Mouse (Mus musculus): ENCODE results near the gene Asb16. TPM values are rescaled to one million over a fixed set of nuclear protein-coding genes. Genes with fewer than 3 reads are reported as not detected.

The Asb16 gene
- polyA plus RNA-seq, 1 experiment: 0.70 TPM

- H3K36me3 ChIP-seq (ENCODE audit: control insufficient read depth, insufficient read depth, low read length): no peaks in the 10 kb centered on the region
- no peaks in the 10 kb centered on the region for H3K27me3 ChIP-seq (replicated peaks; ENCODE audit: control insufficient read depth, insufficient read depth, low read length)
- WGBS: 12% methylated on average over 10 of the region's 10 CpGs
- H3K27ac ChIP-seq (ENCODE audit: insufficient read depth, low read depth, low read length): peak overlapping the region; percentile 79
- peak; percentile 74 for DNase-seq
- 0 out of 2 replicates have a peak, but pooled peaks cover 6% of the 10 kb centered on the region for H3K4me1 ChIP-seq (ENCODE audit: control insufficient read depth, insufficient read depth, low read length)
- H3K4me3 ChIP-seq (ENCODE audit: insufficient read depth, low read depth, low read length): peak overlapping the region; percentile 35
- TF ChIP-seq CTCF (conservative IDR thresholded peaks at IDR 0.05; ENCODE audit: insufficient read depth, insufficient read length, low read depth, low read length) (no peak), POLR2A (IDR thresholded peaks at IDR 0.05; ENCODE audit: low read depth, low read length) (no peak)
These were observed 52.1 kb downstream of the Asb16 start for GRCm38 (mm10) chr11:102320686-102321005.

GRCm38 (mm10) chr11:102321931-102322330 is 53.4 kb downstream of the Asb16 start:
- peak; percentile 0 for DNase-seq
- WGBS: 91% methylated on average over 6 of the region's 6 CpGs
- H3K27me3 ChIP-seq (replicated peaks; ENCODE audit: control insufficient read depth, insufficient read depth, low read length): no peaks in the 10 kb centered on the region
- TF ChIP-seq POLR2A (IDR thresholded peaks at IDR 0.05; ENCODE audit: low read depth, low read length) (no peak), CTCF (conservative IDR thresholded peaks at IDR 0.05; ENCODE audit: insufficient read depth, insufficient read length, low read depth, low read length) (no peak)
- H3K27ac ChIP-seq (ENCODE audit: insufficient read depth, low read depth, low read length): no peak overlapping the region
- H3K4me3 ChIP-seq (ENCODE audit: insufficient read depth, low read depth, low read length): no peak overlapping the region
- no peaks in the 10 kb centered on the region for H3K36me3 ChIP-seq (ENCODE audit: control insufficient read depth, insufficient read depth, low read length)
- no peaks in the 10 kb centered on the region for H3K4me1 ChIP-seq (ENCODE audit: control insufficient read depth, insufficient read depth, low read length)

DNA sequence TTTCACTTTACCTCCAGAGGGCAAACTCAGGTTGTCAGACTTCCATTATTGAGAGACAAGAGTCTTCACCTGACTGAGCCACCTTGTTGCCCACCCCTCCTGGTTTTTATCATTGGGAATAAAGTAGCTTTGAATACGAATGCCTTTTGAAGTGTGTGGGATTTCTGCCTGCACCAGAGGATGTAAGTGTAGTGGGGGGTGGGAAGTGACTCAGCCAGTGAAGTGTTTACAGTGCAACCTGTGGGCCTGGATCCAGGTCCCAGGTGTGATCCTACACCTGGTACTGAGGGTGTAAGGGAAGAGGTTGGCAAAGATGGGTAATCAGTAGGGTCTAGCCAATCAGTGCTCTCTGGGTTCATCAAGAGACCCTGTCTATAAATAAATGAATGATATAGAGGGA is 55.0 kb downstream of the Asb16 start:
- Histone ChIP-seq H3K36me3 (ENCODE audit: control insufficient read depth, insufficient read depth, low read length) (no peaks in the 10 kb centered on the region), H3K4me1 (ENCODE audit: control insufficient read depth, insufficient read depth, low read length) (no peaks in the 10 kb centered on the region), H3K27me3 (replicated peaks; ENCODE audit: control insufficient read depth, insufficient read depth, low read length) (no peaks in the 10 kb centered on the region; the same call in 1 of the 2 replicates), H3K27ac (ENCODE audit: insufficient read depth, low read depth, low read length) (no peak overlapping the region), H3K4me3 (ENCODE audit: insufficient read depth, low read depth, low read length) (no peak overlapping the region)
- WGBS: 87% methylated on average over 1 of the region's 1 CpGs
- TF ChIP-seq CTCF (conservative IDR thresholded peaks at IDR 0.05; ENCODE audit: insufficient read depth, insufficient read length, low read depth, low read length): no peak
- TF ChIP-seq POLR2A (IDR thresholded peaks at IDR 0.05; ENCODE audit: low read depth, low read length): no peak
- DNase-seq: peak; percentile 0

GRCm38 (mm10) chr11:102327250-102327649 is 58.7 kb downstream of the Asb16 start:
- Histone ChIP-seq H3K27me3 (replicated peaks; ENCODE audit: control insufficient read depth, insufficient read depth, low read length) (no peaks in the 10 kb centered on the region; the same call in 1 of the 2 replicates), H3K36me3 (ENCODE audit: control insufficient read depth, insufficient read depth, low read length) (no peaks in the 10 kb centered on the region), H3K27ac (ENCODE audit: insufficient read depth, low read depth, low read length) (no peak overlapping the region), H3K4me3 (ENCODE audit: insufficient read depth, low read depth, low read length) (no peak overlapping the region), H3K4me1 (ENCODE audit: control insufficient read depth, insufficient read depth, low read length) (no peaks in the 10 kb centered on the region)
- WGBS: 61% methylated on average over 5 of the region's 5 CpGs
- DNase-seq: no peak
- TF ChIP-seq POLR2A (IDR thresholded peaks at IDR 0.05; ENCODE audit: low read depth, low read length) (no peak), CTCF (conservative IDR thresholded peaks at IDR 0.05; ENCODE audit: insufficient read depth, insufficient read length, low read depth, low read length) (no peak)

DNA sequence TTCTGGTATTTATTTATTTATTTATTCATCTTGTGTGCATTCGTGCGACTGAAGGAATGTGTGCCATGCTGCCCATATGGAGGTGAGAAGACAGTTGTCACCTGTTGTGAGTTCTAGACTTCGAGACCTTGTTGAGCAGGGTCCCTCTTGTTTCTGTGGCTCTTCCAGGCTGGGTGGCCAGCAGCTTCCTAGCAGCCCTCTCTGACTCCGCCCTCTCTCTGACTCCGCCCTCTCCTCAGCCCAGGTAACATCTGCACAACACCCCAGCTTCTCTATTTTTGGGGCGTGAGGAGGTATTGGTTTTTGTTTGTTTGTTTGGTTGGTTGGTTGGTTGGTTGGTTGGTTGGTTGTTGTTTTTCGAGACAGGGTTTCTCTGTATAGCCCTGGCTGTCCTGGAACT is 59.3 kb downstream of the Asb16 start:
- DNase-seq: no peak
- Histone ChIP-seq H3K36me3 (ENCODE audit: control insufficient read depth, insufficient read depth, low read length) (no peaks in the 10 kb centered on the region), H3K27me3 (replicated peaks; ENCODE audit: control insufficient read depth, insufficient read depth, low read length) (no peaks in the 10 kb centered on the region; the same call in 1 of the 2 replicates), H3K4me3 (ENCODE audit: insufficient read depth, low read depth, low read length) (no peak overlapping the region), H3K4me1 (ENCODE audit: control insufficient read depth, insufficient read depth, low read length) (no peaks in the 10 kb centered on the region), H3K27ac (ENCODE audit: insufficient read depth, low read depth, low read length) (no peak overlapping the region)
- WGBS: 88% methylated on average over 7 of the region's 7 CpGs
- no peak for TF ChIP-seq CTCF (conservative IDR thresholded peaks at IDR 0.05; ENCODE audit: insufficient read depth, insufficient read length, low read depth, low read length)
- TF ChIP-seq POLR2A (IDR thresholded peaks at IDR 0.05; ENCODE audit: low read depth, low read length): no peak

Other genes starting within 250 kb of the Asb16 start
- gene Mpp3, start 240.3 kb upstream of the Asb16 start, polyA plus RNA-seq (2012; rRNA removed): 2.3 and 3.5 TPM in 2 replicates
- gene Cd300lg, start 227.2 kb upstream of the Asb16 start, polyA plus RNA-seq (2012; rRNA removed): 62.1 and 67.1 TPM in 2 replicates
- gene Mpp2, start 180.2 kb upstream of the Asb16 start, polyA plus RNA-seq (2012; rRNA removed): 4.9 and 5.9 TPM in 2 replicates
- gene Ppy, start 167.4 kb upstream of the Asb16 start, polyA plus RNA-seq (2012; rRNA removed): not detected in 2 replicates
- not detected in 2 replicates for gene Pyy, start 160.9 kb upstream of the Asb16 start, polyA plus RNA-seq (2012; rRNA removed)
- 0.23 and 0.39 TPM in 2 replicates for gene Nags, start 123.2 kb upstream of the Asb16 start, polyA plus RNA-seq (2012; rRNA removed)
- 17.7 and 18.3 TPM in 2 replicates for gene Tmem101, start 112.3 kb upstream of the Asb16 start, polyA plus RNA-seq (2012; rRNA removed)
- gene Lsm12, start 83.4 kb upstream of the Asb16 start, polyA plus RNA-seq (2012; rRNA removed): 33.0 and 39.6 TPM in 2 replicates
- 127 and 138 TPM in 2 replicates for gene G6pc3, start 79.1 kb upstream of the Asb16 start, polyA plus RNA-seq (2012; rRNA removed)
- 69.2 TPM in 2 replicates for gene Hdac5, start 38.6 kb upstream of the Asb16 start, polyA plus RNA-seq (2012; rRNA removed)
- 0.41 and 0.81 TPM in 2 replicates for gene BC030867, start 19.9 kb upstream of the Asb16 start, polyA plus RNA-seq (2012; rRNA removed)
- gene Tmub2, start 16.2 kb downstream of the Asb16 start, polyA plus RNA-seq (2012; rRNA removed): 59.7 and 66.9 TPM in 2 replicates
- gene Atxn7l3, start 27.9 kb downstream of the Asb16 start, polyA plus RNA-seq (2012; rRNA removed): 28.0 TPM in 2 replicates
- 27.0 and 30.3 TPM in 2 replicates for gene Ubtf, start 51.0 kb downstream of the Asb16 start, polyA plus RNA-seq (2012; rRNA removed)
- gene Slc4a1, start 97.5 kb downstream of the Asb16 start, polyA plus RNA-seq (2012; rRNA removed): 79.5 and 90.6 TPM in 2 replicates
- gene Rundc3a, start 124.7 kb downstream of the Asb16 start, polyA plus RNA-seq (2012; rRNA removed): 2.6 and 3.4 TPM in 2 replicates
- 1,128 and 1,486 TPM in 2 replicates for gene Slc25a39, start 139.2 kb downstream of the Asb16 start, polyA plus RNA-seq (2012; rRNA removed)
- gene Grn, start 161.6 kb downstream of the Asb16 start, polyA plus RNA-seq (2012; rRNA removed): 184 and 195 TPM in 2 replicates
- gene Fam171a2, start 178.9 kb downstream of the Asb16 start, polyA plus RNA-seq (2012; rRNA removed): 18.9 and 20.4 TPM in 2 replicates
- gene Itga2b, start 201.4 kb downstream of the Asb16 start, polyA plus RNA-seq (2012; rRNA removed): 14.9 and 16.0 TPM in 2 replicates